Mouse (Mus musculus) brain, embryonic 14.5 days (tissue): ENCODE data around the gene Ralbp1. TPM values are rescaled to one million over a fixed set of nuclear protein-coding genes. Genes with fewer than 3 reads are reported as not detected.

Experiments
- DNase-seq: peaks from one replicate; pipeline ENCODE4 v3.0.0-alpha.2; 2011; ENCODE audit warnings: low read depth
- CTCF ChIP-seq: fragments of 200-500 bp; IDR thresholded peaks from 2 replicates; pipeline ENCODE4 v1.5.1; 2012; ENCODE audit warnings: inconsistent platforms, mild to moderate bottlenecking, moderate library complexity, borderline replicate concordance; ENCODE audit not compliant: insufficient read depth, insufficient read length; ENCODE audit errors: extremely low read depth
- POLR2A ChIP-seq: fragments of 200-500 bp; IDR thresholded peaks from 2 replicates; pipeline ENCODE4 v1.6.1; 2012; ENCODE audit warnings: mild to moderate bottlenecking, inconsistent platforms, borderline replicate concordance; ENCODE audit not compliant: poor library complexity, insufficient read depth, insufficient read length, severe bottlenecking; ENCODE audit errors: extremely low read depth
- polyA plus RNA-seq: library from polyadenylated mRNA; depleted of rRNA; stranded (reverse); fragments of >200 nt; gene quantifications from 2 replicates; pipeline ENCODE4 v1.2.3, GENCODE M21; 2012

The Ralbp1 gene
- polyA plus RNA-seq, 1 experiment = 32.5 TPM

- no peak for DNase-seq
- no peak for TF ChIP-seq CTCF
- no peak for TF ChIP-seq POLR2A
Measured at GRCm38 (mm10) chr17:65867996-65868395, 17.6 kb downstream of the Ralbp1 start.

DNA sequence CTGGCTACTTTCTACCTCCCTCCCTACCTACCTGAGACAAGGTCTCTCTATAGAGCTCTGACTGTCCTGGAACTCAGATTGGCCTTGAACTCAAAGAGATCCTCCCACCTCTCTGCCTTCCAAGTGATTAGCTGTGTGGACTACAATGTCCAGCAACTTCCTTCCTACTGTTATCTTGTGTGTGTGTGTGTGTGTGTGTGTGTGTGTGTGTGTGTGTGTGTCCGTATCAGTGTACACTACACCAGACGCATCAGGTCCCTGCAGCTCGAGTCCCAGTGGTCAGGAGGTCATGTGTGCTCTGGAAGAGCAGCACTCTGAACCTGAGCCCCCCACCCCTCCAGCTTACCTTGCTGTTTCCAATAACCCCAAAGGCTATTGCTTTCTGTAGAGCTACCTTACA lies 19.4 kb downstream of the Ralbp1 start:
- no peak for TF ChIP-seq CTCF
- TF ChIP-seq POLR2A = no peak
- no peak for DNase-seq

DNA sequence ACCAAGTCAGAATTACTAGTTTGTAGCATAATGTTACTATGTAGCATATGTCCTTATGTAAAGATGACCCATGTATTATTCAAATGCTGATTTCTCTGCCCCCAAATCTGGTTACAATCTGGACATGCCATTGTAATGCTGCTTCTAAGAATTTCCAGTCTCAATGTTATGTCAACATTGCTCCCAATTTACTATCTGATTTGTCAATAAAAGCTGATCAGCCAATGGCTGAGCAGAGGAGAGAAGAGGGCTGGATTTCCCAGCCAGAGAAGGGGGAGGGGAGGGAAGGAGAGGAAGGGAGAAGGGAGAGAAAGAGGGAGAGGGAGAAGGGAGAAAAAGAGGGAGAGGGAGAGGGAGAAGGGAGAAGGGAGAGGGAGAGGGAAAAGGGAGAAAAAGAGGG lies 20.3 kb downstream of the Ralbp1 start:
- DNase-seq = no peak
- TF ChIP-seq CTCF (no peak), POLR2A (no peak)

GRCm38 (mm10) chr17:65864742-65865141 lies 20.9 kb downstream of the Ralbp1 start:
- DNase-seq = peak; percentile 81
- peak; percentile 53; the same call in 1 of the 2 replicates for TF ChIP-seq CTCF
- no peak for TF ChIP-seq POLR2A

DNA sequence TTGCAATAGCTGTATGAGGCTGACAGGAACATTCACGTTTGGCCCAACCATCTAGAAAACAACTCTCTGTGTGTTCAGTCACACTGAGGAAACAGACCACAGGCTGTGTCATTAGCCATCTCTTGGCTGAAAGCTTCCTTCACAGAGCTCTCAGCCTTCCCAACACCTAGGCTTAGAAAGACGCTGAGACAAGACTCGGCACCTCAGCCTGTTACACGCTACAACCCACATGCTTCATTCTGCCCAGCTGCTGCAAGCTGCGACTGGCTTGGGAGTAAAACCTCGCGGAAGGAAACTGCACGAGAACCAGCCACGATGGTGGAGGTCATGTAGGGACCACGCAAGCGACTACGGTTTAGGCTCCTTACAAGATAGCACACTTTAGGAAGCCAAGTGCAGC lies 21.8 kb downstream of the Ralbp1 start:
- no peak for DNase-seq

DNA sequence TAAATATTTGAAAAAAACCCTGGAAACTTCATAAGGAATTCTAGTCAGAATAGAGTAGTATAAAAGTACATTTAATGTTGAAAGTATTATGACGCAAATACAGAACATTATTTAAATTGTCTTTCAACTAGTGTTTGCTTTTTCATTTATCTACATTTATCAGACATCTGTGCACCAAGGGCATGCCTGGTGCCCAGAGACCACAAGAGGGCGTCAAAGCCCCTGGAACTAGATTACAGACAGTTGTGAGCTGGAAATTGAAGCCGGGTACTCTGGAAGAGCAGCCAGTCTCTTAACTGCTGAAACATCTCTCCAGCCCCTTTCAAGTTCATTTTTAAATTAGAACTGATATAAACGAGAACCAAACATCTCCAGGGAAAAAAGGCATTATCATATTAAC lies 23.0 kb downstream of the Ralbp1 start:
- DNase-seq = peak; percentile 55
- TF ChIP-seq POLR2A (no peak), CTCF (peak; percentile 64; the same call in 1 of the 2 replicates)

More for the DNA sequence above, 21.8 kb downstream of the Ralbp1 start:
- TF ChIP-seq POLR2A = no peak

GRCm38 (mm10) chr17:65857617-65858016 lies 28.0 kb downstream of the Ralbp1 start:
- TF ChIP-seq POLR2A = no peak
- TF ChIP-seq CTCF = no peak
- DNase-seq = no peak

- TF ChIP-seq CTCF = no peak
- no peak for TF ChIP-seq POLR2A
- DNase-seq = no peak
Measured at GRCm38 (mm10) chr17:65854006-65854405, 31.6 kb downstream of the Ralbp1 start.

DNA sequence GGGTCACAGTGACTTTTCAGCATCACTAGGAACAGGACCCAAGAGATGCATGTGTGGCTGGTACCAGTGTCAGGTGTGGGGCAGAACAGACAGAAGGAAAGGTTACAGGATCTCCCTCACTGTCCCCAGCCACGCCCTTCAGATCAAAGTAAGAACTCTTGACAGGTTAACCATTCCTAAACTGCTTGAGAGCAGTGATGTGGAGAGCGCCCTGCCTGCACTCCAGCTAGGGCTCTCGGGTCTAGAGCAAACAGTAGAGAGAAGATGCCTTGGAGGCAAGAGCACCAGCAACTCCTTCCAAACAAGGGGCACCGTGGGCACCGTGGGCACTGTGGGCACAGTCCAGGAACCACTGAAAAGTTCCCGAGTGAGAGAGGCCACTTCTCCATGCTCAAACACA lies 32.3 kb downstream of the Ralbp1 start:
- no peak for TF ChIP-seq POLR2A
- TF ChIP-seq CTCF = no peak
- no peak for DNase-seq

DNA sequence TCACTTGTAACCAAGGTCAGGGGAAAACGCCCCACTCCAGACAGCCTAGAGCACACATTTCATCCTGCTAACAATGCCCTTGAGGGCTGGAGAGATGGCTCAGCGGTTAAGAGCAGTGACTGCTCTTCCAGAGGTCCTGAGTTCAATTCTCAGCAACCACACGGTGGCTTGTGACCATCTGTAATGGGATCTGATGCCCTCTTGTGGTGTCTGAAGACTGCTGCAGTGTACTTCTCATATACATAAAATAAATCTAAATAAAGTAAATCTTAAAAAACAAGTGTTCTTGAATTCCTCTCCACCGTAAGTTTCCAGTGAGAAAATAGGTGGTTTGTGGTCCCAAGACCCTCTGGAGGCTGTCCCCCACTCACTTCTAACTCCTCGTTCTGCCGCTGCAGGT lies 33.8 kb downstream of the Ralbp1 start:
- no peak for DNase-seq
- TF ChIP-seq CTCF (no peak), POLR2A (no peak)

DNA sequence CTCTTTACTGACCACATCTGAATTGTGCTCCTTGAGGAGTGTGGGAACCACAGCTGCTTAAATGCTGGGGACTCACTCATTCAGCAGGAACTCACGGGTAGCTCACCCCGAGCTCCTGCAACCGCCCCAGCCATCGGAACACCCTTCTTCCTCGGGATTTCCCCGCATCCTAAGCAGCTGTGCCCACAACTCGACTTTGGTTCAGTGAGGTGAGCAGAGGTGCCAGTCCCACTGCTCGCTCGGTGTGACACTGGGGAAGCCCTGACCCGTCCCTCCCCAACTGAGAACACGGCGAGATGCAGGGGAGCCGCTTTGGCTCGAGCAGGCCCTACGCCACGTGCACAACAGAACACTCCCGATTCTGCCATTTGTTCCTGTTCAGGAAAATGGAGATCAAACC lies 35.1 kb downstream of the Ralbp1 start:
- TF ChIP-seq CTCF (no peak), POLR2A (no peak)

GRCm38 (mm10) chr17:65847694-65848449 lies 37.7 kb downstream of the Ralbp1 start:
- TF ChIP-seq CTCF (no peak), POLR2A (no peak)
- DNase-seq = peak; percentile 66

More for the DNA sequence above, 35.1 kb downstream of the Ralbp1 start:
- no peak for DNase-seq

DNA sequence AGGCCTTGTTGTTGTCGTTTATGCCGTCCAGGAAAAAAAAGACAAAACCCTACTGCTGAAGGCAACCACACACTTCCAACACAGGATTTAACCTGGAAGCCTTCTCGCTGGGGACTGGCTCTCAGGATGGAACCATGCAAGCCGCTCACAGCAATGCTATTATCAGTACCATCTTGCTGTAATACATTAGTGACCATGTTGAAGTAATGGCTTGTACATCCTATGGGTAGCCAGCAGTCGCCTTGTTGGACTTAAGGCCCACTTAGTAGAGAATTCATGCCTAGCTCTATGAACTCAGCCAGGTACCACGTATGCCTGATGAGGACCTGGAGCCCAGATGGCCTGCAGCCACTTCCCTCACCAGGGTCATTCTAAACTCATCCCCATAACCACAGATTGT lies 40.2 kb downstream of the Ralbp1 start:
- DNase-seq = no peak
- TF ChIP-seq CTCF (no peak), POLR2A (no peak)

DNA sequence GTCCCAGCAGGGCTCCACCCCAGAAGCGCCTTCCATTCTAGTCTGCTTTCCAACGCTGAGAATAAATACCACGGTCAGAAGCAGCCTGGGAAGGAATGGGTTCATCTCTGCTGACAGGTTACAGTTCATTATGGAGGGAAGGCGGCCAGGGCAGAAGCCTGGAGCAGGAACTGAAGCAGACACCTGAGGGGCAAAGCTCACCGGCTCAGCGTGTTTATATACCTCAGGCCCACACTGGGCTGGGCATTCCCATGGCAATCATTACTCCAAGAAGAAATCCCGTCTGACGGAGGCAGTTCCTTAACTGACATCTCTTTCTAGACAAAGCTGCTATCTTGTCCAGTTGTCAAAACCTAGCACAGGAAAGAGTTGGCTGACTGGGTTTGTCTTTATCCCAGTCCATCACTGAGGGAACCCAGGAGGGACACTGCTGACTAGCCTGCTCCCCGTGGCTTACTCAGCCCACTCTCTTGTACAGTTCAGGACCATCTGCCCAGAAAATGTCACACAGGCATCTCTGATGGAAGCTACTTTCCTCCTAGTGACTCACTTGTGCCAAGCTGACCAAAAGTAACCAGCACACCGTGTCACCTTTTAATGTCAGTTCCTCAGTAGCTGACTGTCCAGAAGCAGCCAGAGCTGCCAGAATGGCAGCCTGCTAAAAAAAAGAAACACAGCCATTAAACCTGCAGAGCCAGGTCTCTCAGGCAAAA lies 42.8 kb downstream of the Ralbp1 start:
- DNase-seq = no peak

More for the DNA sequence above, 42.8 kb downstream of the Ralbp1 start:
- TF ChIP-seq CTCF (no peak), POLR2A (no peak)
